ENCODE assay signal across 9 mouse cellular contexts in genomic region chr2:152012222-152012621, GRCm38 (mm10). TPM values are rescaled to one million over a fixed set of nuclear protein-coding genes. Genes with fewer than 3 reads are reported as not detected.
DNase-seq lines count a peak whose midpoint lies in the region; ATAC-seq and TF ChIP-seq lines count a peak whose summit lies in the region.
"Had no signal": no experiment of that assay in that cellular context is flagged by ENCODE, and none has a peak within 500 bp of the region (broad histone marks: within the 10 kb centered on the region; RNA-seq: fewer than 3 reads in every experiment).

No protein-coding gene starts in this region.

- peak; percentile 46; the same call in 1 of the 2 replicates for ATAC-seq in hindbrain, embryonic 16.5 days
- peak; percentile 36; the same call in 1 of the 2 replicates for ATAC-seq in lung, embryonic 15.5 days (ENCODE audit: borderline replicate concordance, extremely low read depth, low FRiP score, low TSS enrichment)
- ATAC-seq: forebrain, embryonic 16.5 days had no signal

- H3K9ac ChIP-seq in ES-Bruce4 (ENCODE audit: low read depth, poor library complexity, severe bottlenecking), result no peak overlapping the region
- no peak overlapping the region for H3K9ac ChIP-seq in hindbrain, embryonic 16.5 days (ENCODE audit: low read depth, low read length)
- H3K9ac ChIP-seq in lung, embryonic 15.5 days, result no peak overlapping the region

- H3K27ac ChIP-seq in heart, embryonic 10.5 days, result no peak overlapping the region
- peak overlapping the region; percentile 73 for H3K27ac ChIP-seq in ES-Bruce4 (ENCODE audit: insufficient read depth, low read length)
- H3K27ac ChIP-seq in hindbrain, embryonic 16.5 days (ENCODE audit: low read depth, low read length), result 0 out of 2 replicates have a peak overlapping the region, but pooled peaks have one; percentile 48
- H3K27ac ChIP-seq in lung, embryonic 15.5 days, result 0 out of 2 replicates have a peak overlapping the region, but pooled peaks have one; percentile 15
- H3K27ac ChIP-seq in thymus, adult 2 months (ENCODE audit: control insufficient read depth, insufficient read depth, low read length), result no peak overlapping the region

- no peak overlapping the region for H3K4me2 ChIP-seq in hindbrain, embryonic 16.5 days (ENCODE audit: low read length)
- no peak overlapping the region for H3K4me2 ChIP-seq in lung, embryonic 15.5 days

- no peaks in the 10 kb centered on the region for H3K36me3 ChIP-seq in heart, embryonic 10.5 days
- no peaks in the 10 kb centered on the region for H3K36me3 ChIP-seq in ES-Bruce4 (ENCODE audit: control insufficient read depth, insufficient read depth, low read length, poor library complexity, severe bottlenecking)
- no peaks in the 10 kb centered on the region for H3K36me3 ChIP-seq in hindbrain, embryonic 16.5 days (ENCODE audit: control insufficient read depth, insufficient read depth, low read length)
- H3K36me3 ChIP-seq in lung, embryonic 15.5 days, result no peaks in the 10 kb centered on the region
- H3K36me3 ChIP-seq in thymus, adult 2 months (ENCODE audit: control insufficient read depth, insufficient read depth, low read length), result no peaks in the 10 kb centered on the region

- H3K27me3 ChIP-seq in heart, embryonic 10.5 days (ENCODE audit: insufficient read depth, poor library complexity, severe bottlenecking), result peaks cover 24% of the 10 kb centered on the region
- H3K27me3 ChIP-seq in ES-Bruce4 (ENCODE audit: control insufficient read depth, insufficient read depth, low read length, poor library complexity, severe bottlenecking), result no peaks in the 10 kb centered on the region
- H3K27me3 ChIP-seq in hindbrain, embryonic 16.5 days (replicated peaks; ENCODE audit: control insufficient read depth, insufficient read depth, low read length), result no peaks in the 10 kb centered on the region
- no peaks in the 10 kb centered on the region for H3K27me3 ChIP-seq in lung, embryonic 15.5 days
- no peaks in the 10 kb centered on the region for H3K27me3 ChIP-seq in thymus, adult 2 months (ENCODE audit: control insufficient read depth, insufficient read depth, low read length)

- peak; percentile 41 to 73 for DNase-seq in heart, adult 18-20 months
- no peak for DNase-seq in heart, embryonic 10.5 days (ENCODE audit: low spot score)
- DNase-seq in thymus, adult 2 months, result no peak
- no peak for DNase-seq in frontal cortex, postnatal 14 days (ENCODE audit: low spot score in 2 of 2)
- no peak for DNase-seq in cerebellum, postnatal 36 days

- TF ChIP-seq POLR2A in ES-Bruce4 (IDR thresholded peaks at IDR 0.05; ENCODE audit: insufficient read depth, low read length), result no peak
- TF ChIP-seq POLR2A in thymus, adult 2 months (IDR thresholded peaks at IDR 0.05; ENCODE audit: control insufficient read depth, extremely low read depth, insufficient read depth, low read length, poor library complexity), result no peak

- no peaks in the 10 kb centered on the region for H3K9me3 ChIP-seq in heart, embryonic 10.5 days
- H3K9me3 ChIP-seq in ES-Bruce4 (replicated peaks; ENCODE audit: control insufficient read depth, insufficient read depth, low read length, poor library complexity, severe bottlenecking), result no peaks in the 10 kb centered on the region
- H3K9me3 ChIP-seq in hindbrain, embryonic 16.5 days (ENCODE audit: control insufficient read depth, low read length), result no peaks in the 10 kb centered on the region
- no peaks in the 10 kb centered on the region for H3K9me3 ChIP-seq in lung, embryonic 15.5 days

- no peak for TF ChIP-seq CTCF in ES-Bruce4 (IDR thresholded peaks at IDR 0.05; ENCODE audit: low read depth, low read length)
- TF ChIP-seq CTCF in thymus, adult 2 months (IDR thresholded peaks at IDR 0.05; ENCODE audit: borderline replicate concordance, control insufficient read depth, extremely low read depth, insufficient read depth, low read length, poor library complexity), result no peak

- H3K4me1 ChIP-seq in heart, embryonic 10.5 days, result no peaks in the 10 kb centered on the region
- H3K4me1 ChIP-seq in ES-Bruce4 (ENCODE audit: control insufficient read depth, insufficient read depth, low read length), result peaks cover 19% of the 10 kb centered on the region
- H3K4me1 ChIP-seq in hindbrain, embryonic 16.5 days (ENCODE audit: control insufficient read depth, insufficient read depth, low read depth, low read length), result no peaks in the 10 kb centered on the region
- 0 out of 2 replicates have a peak, but pooled peaks cover 8% of the 10 kb centered on the region for H3K4me1 ChIP-seq in lung, embryonic 15.5 days
- peaks cover 3% of the 10 kb centered on the region; the same call in 1 of the 2 replicates for H3K4me1 ChIP-seq in thymus, adult 2 months (replicated peaks; ENCODE audit: control insufficient read depth, insufficient read depth, low read length)

- 70% methylated on average over 4 of the region's 4 CpGs for WGBS in heart, embryonic 10.5 days
- WGBS in hindbrain, embryonic 16.5 days, result 89% methylated on average over 4 of the region's 4 CpGs
- 63% methylated on average over 4 of the region's 4 CpGs for WGBS in lung, embryonic 15.5 days
- WGBS in thymus, adult 2 months, result 65% methylated on average over 4 of the region's 4 CpGs

- TF ChIP-seq EP300 in ES-Bruce4 (IDR thresholded peaks at IDR 0.05; ENCODE audit: insufficient read depth, low read depth, low read length), result peak; percentile 74

- H3K4me3 ChIP-seq in heart, embryonic 10.5 days, result no peak overlapping the region
- no peak overlapping the region for H3K4me3 ChIP-seq in ES-Bruce4 (ENCODE audit: low read depth, low read length)
- no peak overlapping the region for H3K4me3 ChIP-seq in hindbrain, embryonic 16.5 days (ENCODE audit: low read length)
- no peak overlapping the region for H3K4me3 ChIP-seq in lung, embryonic 15.5 days
- H3K4me3 ChIP-seq in thymus, adult 2 months (ENCODE audit: control insufficient read depth, insufficient read depth, low read length), result no peak overlapping the region

RNA-seq across cellular contexts. Expression of gene Slc52a3, which starts 15.9 kb away (rescaled TPM):
- total RNA-seq in heart, adult 18-20 months (2021), result 1 to 10 TPM; 1.6 to 2.9 TPM
- polyA plus RNA-seq in heart, embryonic 10.5 days (2016; fragmentation: Nextera tagmentation; extraction: Ambion mirVana), result 1.2 and 1.3 TPM in 2 replicates
- polyA plus RNA-seq in ES-Bruce4 (2011; ENCODE audit: insufficient read depth, insufficient read length, low read depth, missing spikeins), result 2.6 and 3.0 TPM in 2 replicates
- polyA plus RNA-seq in hindbrain, embryonic 16.5 days (2015; fragmentation: Nextera tagmentation; extraction: Ambion mirVana), result 1.8 and 2.3 TPM in 2 replicates
- 2.7 and 2.8 TPM in 2 replicates for polyA plus RNA-seq in lung, embryonic 15.5 days (2015; fragmentation: Nextera tagmentation; extraction: Ambion mirVana)
- 3.7 and 4.6 TPM in 2 replicates for polyA plus RNA-seq in thymus, adult 2 months (2012; rRNA removed)

RNA-seq across cellular contexts. Expression of gene Fam110a, which starts 32.2 kb away (rescaled TPM):
- 1 to 10 TPM; 3.4 to 3.7 TPM for total RNA-seq in heart, adult 18-20 months (2021)
- polyA plus RNA-seq in heart, embryonic 10.5 days (2016; fragmentation: Nextera tagmentation; extraction: Ambion mirVana), result 11.4 and 16.3 TPM in 2 replicates
- polyA plus RNA-seq in ES-Bruce4 (2011; ENCODE audit: insufficient read depth, insufficient read length, low read depth, missing spikeins), result 13.6 and 14.4 TPM in 2 replicates
- polyA plus RNA-seq in hindbrain, embryonic 16.5 days (2015; fragmentation: Nextera tagmentation; extraction: Ambion mirVana), result 43.4 and 45.9 TPM in 2 replicates
- 32.5 and 34.1 TPM in 2 replicates for polyA plus RNA-seq in lung, embryonic 15.5 days (2015; fragmentation: Nextera tagmentation; extraction: Ambion mirVana)
- 33.0 and 41.3 TPM in 2 replicates for polyA plus RNA-seq in thymus, adult 2 months (2012; rRNA removed)

Comparison
In these comparisons a context has a peak if more than half of its experiments do, and no peak if none do; other contexts are left out.
1. DNase-seq: peak in heart, adult 18-20 months (2 of 2); none in heart, embryonic 10.5 days (single experiment), thymus, adult 2 months (single experiment), frontal cortex, postnatal 14 days (0 of 2) and cerebellum, postnatal 36 days (0 of 2).
2. H3K27ac ChIP-seq: peak in ES-Bruce4 (single experiment), hindbrain, embryonic 16.5 days (single experiment) and lung, embryonic 15.5 days (single experiment); none in heart, embryonic 10.5 days (single experiment) and thymus, adult 2 months (single experiment).